Mouse (Mus musculus): ENCODE data around the gene Zfp74. TPM values are rescaled to one million over a fixed set of nuclear protein-coding genes. Genes with fewer than 3 reads are reported as not detected.

The Zfp74 gene
- polyA plus RNA-seq, 2 experiments, result 10.5 to 11.0 TPM

DNA sequence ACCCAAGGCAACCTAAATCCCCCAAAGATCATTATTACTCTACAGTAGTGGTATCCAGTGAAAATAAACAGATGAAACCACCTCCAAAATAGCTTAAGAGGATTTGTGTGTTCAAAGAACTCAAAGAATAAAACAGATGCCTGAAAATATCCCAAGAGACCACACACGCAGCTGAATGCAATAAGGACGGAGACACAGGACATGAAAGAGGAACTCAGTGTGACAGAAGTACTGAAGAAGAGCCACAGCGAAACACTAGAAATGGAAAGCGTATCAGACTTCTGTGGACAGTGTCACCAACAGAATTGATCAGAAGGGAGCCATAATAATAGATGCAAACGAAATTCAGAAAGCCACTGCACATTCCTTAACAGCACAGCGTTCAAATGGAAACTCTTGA lies 15.0 kb downstream of the Zfp74 start:
- H3K4me3 ChIP-seq (replicated peaks; ENCODE audit: low read length), result no peak overlapping the region
- no peaks in the 10 kb centered on the region for H3K4me1 ChIP-seq (ENCODE audit: control insufficient read depth, insufficient read depth, low read length)
- H3K9ac ChIP-seq (ENCODE audit: low read depth, low read length, severe bottlenecking), result no peak overlapping the region
- no peak overlapping the region for H3K4me2 ChIP-seq (replicated peaks; ENCODE audit: low read depth, low read length, severe bottlenecking)
- ATAC-seq (ENCODE audit: low FRiP score, low read depth) (no peak), DNase-seq (ENCODE audit: low spot score) (no peak)
- no peak for TF ChIP-seq POLR2A (IDR thresholded peaks at IDR 0.05; ENCODE audit: borderline replicate concordance, extremely low read depth, insufficient read depth, insufficient read length)
- no peaks in the 10 kb centered on the region for H3K9me3 ChIP-seq (ENCODE audit: control insufficient read depth, low read length)
- peaks cover 67% of the 10 kb centered on the region for H3K36me3 ChIP-seq (ENCODE audit: control insufficient read depth, insufficient read depth, low read length)
- 82% methylated on average over 6 of the region's 6 CpGs for WGBS
- H3K27ac ChIP-seq (replicated peaks; ENCODE audit: low read depth, low read length), result no peak overlapping the region
- no peaks in the 10 kb centered on the region for H3K27me3 ChIP-seq (ENCODE audit: control insufficient read depth, insufficient read depth, low read length)

GRCm38 (mm10) chr7:29922780-29923179 lies 31.1 kb downstream of the Zfp74 start:
- WGBS, result 51% methylated on average over 2 of the region's 2 CpGs
- Histone ChIP-seq H3K9ac (ENCODE audit: low read depth, low read length, severe bottlenecking) (no peak overlapping the region), H3K27ac (replicated peaks; ENCODE audit: low read depth, low read length) (no peak overlapping the region), H3K36me3 (ENCODE audit: control insufficient read depth, insufficient read depth, low read length) (no peaks in the 10 kb centered on the region), H3K4me1 (ENCODE audit: control insufficient read depth, insufficient read depth, low read length) (no peaks in the 10 kb centered on the region), H3K27me3 (ENCODE audit: control insufficient read depth, insufficient read depth, low read length) (no peaks in the 10 kb centered on the region), H3K4me3 (replicated peaks; ENCODE audit: low read length) (no peak overlapping the region), H3K4me2 (replicated peaks; ENCODE audit: low read depth, low read length, severe bottlenecking) (no peak overlapping the region), H3K9me3 (ENCODE audit: control insufficient read depth, low read length) (no peaks in the 10 kb centered on the region)
- no peak for ATAC-seq (ENCODE audit: low FRiP score, low read depth)
- no peak for DNase-seq (ENCODE audit: low spot score)
- no peak for TF ChIP-seq POLR2A (IDR thresholded peaks at IDR 0.05; ENCODE audit: borderline replicate concordance, extremely low read depth, insufficient read depth, insufficient read length)

- H3K9me3 ChIP-seq (ENCODE audit: control insufficient read depth, low read length), result no peaks in the 10 kb centered on the region
- ATAC-seq (ENCODE audit: low FRiP score, low read depth) (no peak), DNase-seq (ENCODE audit: low spot score) (no peak)
- no peaks in the 10 kb centered on the region for H3K4me1 ChIP-seq (ENCODE audit: control insufficient read depth, insufficient read depth, low read length)
- H3K9ac ChIP-seq (ENCODE audit: low read depth, low read length, severe bottlenecking), result no peak overlapping the region
- H3K4me3 ChIP-seq (replicated peaks; ENCODE audit: low read length), result no peak overlapping the region
- H3K27me3 ChIP-seq (ENCODE audit: control insufficient read depth, insufficient read depth, low read length), result no peaks in the 10 kb centered on the region
- H3K4me2 ChIP-seq (replicated peaks; ENCODE audit: low read depth, low read length, severe bottlenecking), result no peak overlapping the region
- no peak overlapping the region for H3K27ac ChIP-seq (replicated peaks; ENCODE audit: low read depth, low read length)
- H3K36me3 ChIP-seq (ENCODE audit: control insufficient read depth, insufficient read depth, low read length), result peaks cover 3% of the 10 kb centered on the region; the same call in 1 of the 2 replicates
- WGBS, result 83% methylated on average over 6 of the region's 6 CpGs
- TF ChIP-seq POLR2A (IDR thresholded peaks at IDR 0.05; ENCODE audit: borderline replicate concordance, extremely low read depth, insufficient read depth, insufficient read length), result no peak
These were observed 32.3 kb downstream of the Zfp74 start for GRCm38 (mm10) chr7:29921439-29922093.

GRCm38 (mm10) chr7:29918062-29918453 lies 35.8 kb downstream of the Zfp74 start:
- Histone ChIP-seq H3K36me3 (ENCODE audit: control insufficient read depth, insufficient read depth, low read length) (peaks cover 33% of the 10 kb centered on the region), H3K9me3 (ENCODE audit: control insufficient read depth, low read length) (no peaks in the 10 kb centered on the region), H3K4me3 (replicated peaks; ENCODE audit: low read length) (no peak overlapping the region), H3K9ac (ENCODE audit: low read depth, low read length, severe bottlenecking) (no peak overlapping the region), H3K27me3 (ENCODE audit: control insufficient read depth, insufficient read depth, low read length) (no peaks in the 10 kb centered on the region), H3K4me1 (ENCODE audit: control insufficient read depth, insufficient read depth, low read length) (no peaks in the 10 kb centered on the region), H3K27ac (replicated peaks; ENCODE audit: low read depth, low read length) (no peak overlapping the region), H3K4me2 (replicated peaks; ENCODE audit: low read depth, low read length, severe bottlenecking) (no peak overlapping the region)
- ATAC-seq (ENCODE audit: low FRiP score, low read depth), result peak; percentile 9; the same call in 1 of the 2 replicates
- WGBS, result 80% methylated on average over 4 of the region's 4 CpGs
- no peak for DNase-seq (ENCODE audit: low spot score)
- TF ChIP-seq POLR2A (IDR thresholded peaks at IDR 0.05; ENCODE audit: borderline replicate concordance, extremely low read depth, insufficient read depth, insufficient read length), result no peak

- Histone ChIP-seq H3K4me2 (replicated peaks; ENCODE audit: low read depth, low read length, severe bottlenecking) (no peak overlapping the region), H3K36me3 (ENCODE audit: control insufficient read depth, insufficient read depth, low read length) (peaks cover 37% of the 10 kb centered on the region), H3K4me1 (ENCODE audit: control insufficient read depth, insufficient read depth, low read length) (no peaks in the 10 kb centered on the region), H3K4me3 (replicated peaks; ENCODE audit: low read length) (no peak overlapping the region), H3K9me3 (ENCODE audit: control insufficient read depth, low read length) (no peaks in the 10 kb centered on the region), H3K27ac (replicated peaks; ENCODE audit: low read depth, low read length) (no peak overlapping the region), H3K27me3 (ENCODE audit: control insufficient read depth, insufficient read depth, low read length) (no peaks in the 10 kb centered on the region), H3K9ac (ENCODE audit: low read depth, low read length, severe bottlenecking) (no peak overlapping the region)
- DNase-seq (ENCODE audit: low spot score) (no peak), ATAC-seq (ENCODE audit: low FRiP score, low read depth) (peak; percentile 34; the same call in 1 of the 2 replicates)
- TF ChIP-seq POLR2A (IDR thresholded peaks at IDR 0.05; ENCODE audit: borderline replicate concordance, extremely low read depth, insufficient read depth, insufficient read length), result no peak
- WGBS, result 51% methylated on average over 6 of the region's 6 CpGs
These were observed 36.4 kb downstream of the Zfp74 start for GRCm38 (mm10) chr7:29917371-29918061.
